Mouse (Mus musculus) megakaryocyte, embryonic 14.5 days (primary cell): ENCODE data around the gene Gsg1. TPM values are rescaled to one million over a fixed set of nuclear protein-coding genes. Genes with fewer than 3 reads are reported as not detected.

Experiments
- H3K27me3 ChIP-seq: replicated peaks from 2 replicates; pipeline ENCODE3; 2012; ENCODE audit warnings: inconsistent platforms
- H3K36me3 ChIP-seq: replicated peaks from 2 replicates; pipeline ENCODE3; 2012; ENCODE audit warnings: low read length, inconsistent platforms, mixed read lengths
- H3K4me1 ChIP-seq: 2 replicates; pipeline ENCODE4 v1.6.1; 2012; ENCODE audit warnings: inconsistent platforms
- H3K4me3 ChIP-seq: replicated peaks from 2 replicates; pipeline ENCODE3; 2012; ENCODE audit warnings: moderate library complexity, mild to moderate bottlenecking, inconsistent platforms
- H3K9me3 ChIP-seq: 2 replicates; pipeline ENCODE4 v1.6.1; 2012; ENCODE audit warnings: inconsistent platforms
- FLI1 ChIP-seq: IDR thresholded peaks from 2 replicates; pipeline ENCODE4 v1.6.1; 2012; ENCODE audit warnings: low read length, inconsistent platforms, mixed read lengths
- GATA1 ChIP-seq: IDR thresholded peaks from 3 replicates; pipeline ENCODE4 v1.6.1; 2012; ENCODE audit warnings: mixed read lengths, low read length, inconsistent platforms, borderline replicate concordance
- polyA plus RNA-seq: library from polyadenylated mRNA; stranded (reverse); fragments of >175 nt; gene quantifications from 2 replicates; pipeline ENCODE4 v1.2.3, GENCODE M21; 2012; ENCODE audit warnings: low replicate concordance; ENCODE audit not compliant: insufficient read depth

Gene Gsg1
- polyA plus RNA-seq, 1 experiment: not detected

- no peaks in the 10 kb centered on the region for H3K27me3 ChIP-seq
- H3K36me3 ChIP-seq: peaks cover 6% of the 10 kb centered on the region
- H3K9me3 ChIP-seq: no peaks in the 10 kb centered on the region
- TF ChIP-seq FLI1: no peak
- no peak for TF ChIP-seq GATA1
- peak within 1 kb of the TSS; percentile 98 for H3K4me3 ChIP-seq
- H3K4me1 ChIP-seq: peaks cover 45% of the 10 kb centered on the region
These were observed 56.1 kb downstream of the Gsg1 start, which contains the start of the genes Fam234b and Hebp1 for GRCm38 (mm10) chr6:135197921-135198532. TSS of gene Fam234b (plus strand) at chr6:135197977. TSS of gene Hebp1 (minus strand) at chr6:135198022.

- Histone ChIP-seq H3K9me3 (no peaks in the 10 kb centered on the region), H3K36me3 (peaks cover 6% of the 10 kb centered on the region), H3K27me3 (no peaks in the 10 kb centered on the region), H3K4me1 (peaks cover 41% of the 10 kb centered on the region), H3K4me3 (peak overlapping the region; percentile 98)
- TF ChIP-seq FLI1: no peak
- TF ChIP-seq GATA1: no peak
These were observed 56.7 kb downstream of the Gsg1 start for GRCm38 (mm10) chr6:135197446-135197845.

GRCm38 (mm10) chr6:135196707-135197106 is 57.4 kb downstream of the Gsg1 start:
- H3K4me3 ChIP-seq: no peak overlapping the region
- TF ChIP-seq FLI1: no peak
- no peak for TF ChIP-seq GATA1
- no peaks in the 10 kb centered on the region for H3K27me3 ChIP-seq
- H3K4me1 ChIP-seq: peaks cover 41% of the 10 kb centered on the region
- H3K9me3 ChIP-seq: no peaks in the 10 kb centered on the region
- H3K36me3 ChIP-seq: peaks cover 3% of the 10 kb centered on the region

GRCm38 (mm10) chr6:135194907-135195306 is 59.2 kb downstream of the Gsg1 start:
- TF ChIP-seq GATA1 (no peak), FLI1 (no peak)
- Histone ChIP-seq H3K4me3 (no peak overlapping the region), H3K4me1 (peaks cover 44% of the 10 kb centered on the region), H3K27me3 (no peaks in the 10 kb centered on the region), H3K36me3 (no peaks in the 10 kb centered on the region), H3K9me3 (no peaks in the 10 kb centered on the region)

- Histone ChIP-seq H3K9me3 (no peaks in the 10 kb centered on the region), H3K27me3 (no peaks in the 10 kb centered on the region), H3K4me3 (no peak overlapping the region), H3K36me3 (no peaks in the 10 kb centered on the region), H3K4me1 (peaks cover 46% of the 10 kb centered on the region)
- no peak for TF ChIP-seq FLI1
- TF ChIP-seq GATA1: no peak
These were observed 60.4 kb downstream of the Gsg1 start for GRCm38 (mm10) chr6:135193733-135194132.

GRCm38 (mm10) chr6:135192993-135193392 is 61.2 kb downstream of the Gsg1 start:
- Histone ChIP-seq H3K36me3 (no peaks in the 10 kb centered on the region), H3K4me1 (peaks cover 47% of the 10 kb centered on the region), H3K9me3 (no peaks in the 10 kb centered on the region), H3K4me3 (no peak overlapping the region), H3K27me3 (no peaks in the 10 kb centered on the region)
- no peak for TF ChIP-seq FLI1
- no peak for TF ChIP-seq GATA1

GRCm38 (mm10) chr6:135191906-135192305 is 62.2 kb downstream of the Gsg1 start:
- Histone ChIP-seq H3K36me3 (no peaks in the 10 kb centered on the region), H3K27me3 (no peaks in the 10 kb centered on the region), H3K4me1 (peaks cover 45% of the 10 kb centered on the region), H3K4me3 (no peak overlapping the region), H3K9me3 (no peaks in the 10 kb centered on the region)
- TF ChIP-seq GATA1 (no peak), FLI1 (no peak)

- no peaks in the 10 kb centered on the region for H3K9me3 ChIP-seq
- peaks cover 40% of the 10 kb centered on the region for H3K4me1 ChIP-seq
- no peak for TF ChIP-seq GATA1
- TF ChIP-seq FLI1: no peak
- H3K4me3 ChIP-seq: no peak overlapping the region
- H3K27me3 ChIP-seq: no peaks in the 10 kb centered on the region
- no peaks in the 10 kb centered on the region for H3K36me3 ChIP-seq
These were observed 64.0 kb downstream of the Gsg1 start for GRCm38 (mm10) chr6:135190122-135190521.

- Histone ChIP-seq H3K27me3 (peaks cover 2% of the 10 kb centered on the region), H3K9me3 (no peaks in the 10 kb centered on the region), H3K4me3 (no peak overlapping the region), H3K4me1 (peaks cover 42% of the 10 kb centered on the region), H3K36me3 (no peaks in the 10 kb centered on the region)
- no peak for TF ChIP-seq FLI1
- TF ChIP-seq GATA1: no peak
These were observed 65.5 kb downstream of the Gsg1 start for GRCm38 (mm10) chr6:135188629-135189028.

Other genes starting within 250 kb of the Gsg1 start
- gene Ddx47, start 242.7 kb downstream of the Gsg1 start, polyA plus RNA-seq: 6.6 TPM in 1 of 2 replicates, not detected in the other
- not detected in 2 replicates for gene Gprc5a, start 188.7 kb downstream of the Gsg1 start, polyA plus RNA-seq
- gene Gprc5d, start 136.1 kb downstream of the Gsg1 start, polyA plus RNA-seq: not detected in 2 replicates
- 1.1 and 2.3 TPM in 2 replicates for gene Fam234b, start 56.4 kb downstream of the Gsg1 start, polyA plus RNA-seq
- gene Hebp1, start 56.3 kb downstream of the Gsg1 start, polyA plus RNA-seq: 3.9 TPM in 1 of 2 replicates, not detected in the other
- gene Pbp2, start 56.1 kb upstream of the Gsg1 start, polyA plus RNA-seq: not detected in 2 replicates
- 0.97 TPM in 1 of 2 replicates, not detected in the other for gene Emp1, start 108.2 kb upstream of the Gsg1 start, polyA plus RNA-seq